Mouse (Mus musculus) thymus, postnatal 4 days (tissue): ENCODE data around the gene Rps7.

ENCODE experiments used
- DNase-seq: peaks from one replicate; pipeline ENCODE4 v3.0.0; 2021

The Rps7 gene

GRCm38 (mm10) chr12:28614401-28614800 is 21.4 kb downstream of the Rps7 start:
- DNase-seq, result no peak

- DNase-seq, result no peak
These were observed 23.4 kb downstream of the Rps7 start for GRCm38 (mm10) chr12:28612391-28612790.

DNA sequence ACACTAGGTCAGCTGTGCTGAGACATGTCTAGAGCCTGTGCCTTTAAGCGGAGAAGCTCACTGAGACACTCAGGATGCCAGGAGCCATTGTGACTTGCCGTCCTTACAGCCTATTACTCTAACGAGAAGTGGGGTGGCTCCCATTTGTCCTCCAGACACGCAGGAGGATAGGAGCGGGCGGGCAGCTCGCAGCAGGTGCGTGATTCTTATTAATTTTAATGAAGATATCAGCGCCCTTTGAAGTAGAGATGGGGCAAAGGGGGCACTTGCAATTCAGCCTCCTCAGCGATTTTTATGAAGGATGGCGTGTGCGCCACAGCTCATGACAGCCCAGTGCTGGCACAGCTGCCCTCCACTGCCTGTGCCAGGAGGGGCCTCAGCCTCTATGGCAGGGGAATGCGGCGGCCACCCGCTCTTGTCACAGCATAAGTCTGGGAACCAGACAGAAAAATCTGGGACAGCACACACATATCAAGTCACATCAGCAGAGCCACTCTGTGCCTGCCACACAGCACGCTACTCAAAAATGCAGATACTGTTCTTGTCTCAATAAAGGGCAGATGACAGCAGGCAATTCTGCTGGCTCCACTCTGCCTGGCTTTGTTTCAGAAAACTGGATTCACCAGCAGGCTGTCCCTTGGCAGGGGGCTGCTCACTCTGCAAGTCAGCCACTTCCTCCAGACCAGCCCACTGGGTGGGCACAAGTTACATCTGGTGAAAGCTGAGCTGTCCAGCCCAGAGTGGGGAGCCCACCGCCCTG is 28.0 kb downstream of the Rps7 start:
- DNase-seq, result no peak

DNA sequence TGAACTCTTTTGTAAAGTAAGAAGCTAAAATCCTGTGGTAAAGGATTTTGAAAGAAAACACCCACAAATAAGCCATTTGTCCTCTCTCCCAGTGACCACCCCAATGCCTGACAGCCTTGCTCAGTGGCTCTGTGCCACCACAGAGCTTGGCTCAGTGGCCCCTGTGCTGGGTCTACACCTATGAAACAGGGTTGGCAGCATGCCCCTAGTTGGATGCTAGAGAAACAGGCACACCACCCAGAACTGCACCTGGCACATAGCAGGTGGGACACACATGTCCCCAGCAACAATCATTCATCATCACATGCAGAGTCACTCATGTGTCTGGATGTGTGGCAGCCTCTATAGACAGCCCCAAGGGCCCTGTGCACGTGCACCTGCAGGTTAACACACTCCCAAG is 32.3 kb downstream of the Rps7 start:
- DNase-seq, result no peak

GRCm38 (mm10) chr12:28602259-28602658 is 33.5 kb downstream of the Rps7 start:
- DNase-seq, result no peak

GRCm38 (mm10) chr12:28598526-28598991 is 37.2 kb downstream of the Rps7 start:
- DNase-seq, result no peak

- DNase-seq, result no peak
These were observed 37.6 kb downstream of the Rps7 start for GRCm38 (mm10) chr12:28598110-28598509.

- DNase-seq, result no peak
These were observed 38.1 kb downstream of the Rps7 start for GRCm38 (mm10) chr12:28597699-28598098.

DNA sequence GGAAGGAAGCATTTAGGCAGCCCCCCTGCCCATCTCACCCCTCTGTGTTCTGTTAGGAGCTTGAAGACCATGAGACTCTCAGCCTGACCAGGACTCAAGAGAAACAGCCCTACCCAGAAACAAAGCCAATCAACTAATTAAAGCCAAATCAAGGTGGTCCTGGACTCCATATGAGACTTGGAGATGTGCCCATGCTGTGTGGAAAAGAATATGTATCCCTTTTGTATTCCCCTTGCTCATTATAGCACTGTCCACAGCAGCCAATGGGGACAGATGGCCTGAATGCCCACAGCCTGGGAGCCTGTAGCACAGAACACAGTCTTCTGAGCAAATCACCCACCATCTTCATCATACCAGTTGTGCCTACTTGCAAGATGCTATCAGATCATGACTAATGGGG is 38.9 kb downstream of the Rps7 start:
- no peak for DNase-seq

DNA sequence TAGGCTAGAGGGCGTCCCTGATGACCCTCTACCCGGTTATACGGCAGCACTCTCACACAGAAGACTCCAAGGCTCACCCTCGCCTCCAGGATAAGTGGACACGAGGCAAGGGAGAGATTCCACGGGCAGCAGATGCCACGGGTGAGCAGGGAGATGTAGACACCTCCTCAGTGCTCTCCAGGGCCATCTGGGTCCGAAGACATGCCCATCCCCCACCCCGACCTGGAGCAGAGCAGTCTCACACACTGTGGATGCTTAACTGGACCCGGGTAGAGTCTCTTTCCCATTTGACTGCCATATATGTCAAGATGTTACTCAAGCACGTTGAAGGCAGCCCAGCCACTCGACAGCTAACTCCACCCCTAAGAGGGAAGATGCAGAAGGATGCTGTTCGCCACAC is 45.3 kb downstream of the Rps7 start:
- no peak for DNase-seq

DNA sequence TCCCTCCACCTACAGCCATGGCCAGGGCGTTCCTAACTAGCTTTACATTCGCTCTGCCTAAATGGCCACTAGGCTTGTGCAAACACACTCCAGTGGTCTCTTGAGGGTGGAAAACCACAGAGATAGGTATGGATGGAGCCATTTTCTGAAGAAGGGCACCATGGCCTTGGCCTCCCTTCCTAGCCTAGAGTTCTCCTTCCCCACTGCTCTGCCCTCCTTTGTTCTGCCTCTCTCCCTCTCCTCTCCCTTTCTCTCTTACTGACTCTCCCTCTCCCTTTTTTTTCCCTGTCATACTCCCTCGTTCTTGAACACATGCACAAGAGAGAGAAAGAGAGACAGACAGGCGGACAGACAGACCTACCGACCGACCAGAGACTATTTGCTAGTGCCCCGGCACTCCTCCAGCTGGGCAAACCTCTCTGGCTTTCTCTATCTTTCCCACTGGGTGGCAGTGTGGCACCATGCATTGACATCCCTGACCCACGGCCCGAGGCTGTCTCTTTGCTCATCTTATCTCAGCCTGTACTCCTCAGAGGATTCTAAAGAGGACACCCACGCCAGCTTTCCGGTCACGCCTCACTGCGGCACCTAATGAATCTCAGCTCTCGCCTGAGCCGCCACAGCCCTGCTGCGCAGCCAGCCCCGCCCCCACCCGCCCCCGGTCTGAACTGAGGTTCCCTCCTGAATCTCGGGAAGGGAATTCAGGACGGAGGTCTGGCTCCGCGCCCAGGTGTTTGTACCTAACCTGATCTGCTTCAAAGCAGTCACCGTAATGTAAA is 46.5 kb downstream of the Rps7 start:
- peak; percentile 80 for DNase-seq

- DNase-seq, result no peak
These were observed 47.8 kb downstream of the Rps7 start for GRCm38 (mm10) chr12:28587949-28588348.

DNA sequence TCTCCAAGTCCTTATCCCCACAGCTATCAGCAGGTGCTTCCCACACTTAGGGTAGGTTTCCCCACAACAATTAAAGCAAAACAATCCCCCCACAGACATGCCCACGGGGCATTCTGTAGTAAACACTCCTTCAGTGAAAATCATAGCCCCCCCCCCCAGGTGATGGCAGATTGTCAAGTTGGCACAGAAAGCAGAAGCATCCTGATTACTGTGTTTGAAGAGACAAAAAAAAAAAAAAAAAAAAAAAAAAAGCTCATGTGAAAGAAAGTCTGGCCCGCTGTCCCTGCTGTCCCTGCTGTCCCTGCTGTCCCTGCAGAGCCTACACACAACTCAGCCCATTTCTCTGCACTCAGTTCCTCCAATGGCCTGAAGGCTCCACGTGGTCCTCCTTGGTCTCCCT is 51.7 kb downstream of the Rps7 start:
- no peak for DNase-seq

DNA sequence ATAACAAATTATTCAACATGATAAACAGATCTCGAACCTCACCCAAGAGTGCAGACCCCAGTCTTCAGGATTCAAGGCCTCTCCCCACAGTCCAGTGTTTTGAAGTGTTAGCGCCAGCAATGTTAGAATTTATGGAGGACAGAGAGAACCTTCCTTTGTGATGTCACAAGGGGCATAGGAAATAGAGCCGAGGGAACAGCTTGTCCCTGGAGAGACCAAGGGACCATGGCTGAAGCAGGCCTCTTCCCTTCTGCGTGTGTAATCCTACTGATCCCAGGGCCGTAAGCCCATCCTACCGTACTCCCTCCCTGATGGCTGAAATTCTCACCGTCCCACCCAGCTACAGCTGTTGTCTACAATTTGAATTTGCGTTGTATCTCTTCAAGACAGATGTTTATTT is 53.3 kb downstream of the Rps7 start, which contains the start of gene Allc:
Gene Allc (minus strand): TSS at position 101 of the 400 bp plus-strand sequence.
- no peak for DNase-seq
